Mouse (Mus musculus) heart, postnatal 0 days (tissue): Measurements from ENCODE around the gene Ltk. TPM values are rescaled to one million over a fixed set of nuclear protein-coding genes. Genes with fewer than 3 reads are reported as not detected.

Source experiments
- ATAC-seq: fragments of 200-750 bp; cut with Nextera tagmentation; 2 replicates; pipeline ENCODE4 v1.8.0; 2017; ENCODE audit warnings: low read depth, moderate number of reproducible peaks, moderate library complexity; ENCODE audit not compliant: insufficient read depth
- DNase-seq: peaks from one replicate; pipeline ENCODE4 v3.0.0-alpha.2; 2016; ENCODE audit warnings: low spot score
- H3K27ac ChIP-seq: fragments of 300-500 bp; sonication (generic); 2 replicates; pipeline ENCODE4 v1.5.1; 2014; ENCODE audit warnings: low read depth, mild to moderate bottlenecking
- H3K27me3 ChIP-seq: fragments of 300-500 bp; sonication (generic); 2 replicates; pipeline ENCODE4 v1.6.1; 2014; ENCODE audit warnings: low read length, mixed read lengths; ENCODE audit not compliant: control insufficient read depth, insufficient read depth
- H3K36me3 ChIP-seq: fragments of 300-500 bp; sonication (generic); replicated peaks from 2 replicates; pipeline ENCODE4 v1.6.1; 2014; ENCODE audit warnings: low read length, mixed read lengths; ENCODE audit not compliant: control insufficient read depth, insufficient read depth
- H3K4me1 ChIP-seq: fragments of 300-500 bp; sonication (generic); 2 replicates; pipeline ENCODE4 v1.6.1; 2014; ENCODE audit warnings: antibody characterized with exemption; ENCODE audit not compliant: control insufficient read depth, insufficient read depth
- H3K4me2 ChIP-seq: fragments of 300-500 bp; sonication (generic); 2 replicates; pipeline ENCODE4 v1.6.1; 2014; ENCODE audit warnings: low read depth, mild to moderate bottlenecking, low read length, moderate library complexity
- H3K4me3 ChIP-seq: fragments of 300-500 bp; sonication (generic); 2 replicates; pipeline ENCODE4 v1.5.1; 2014; ENCODE audit warnings: low read depth, low read length
- H3K9ac ChIP-seq: fragments of 300-500 bp; sonication (generic); replicated peaks from 2 replicates; pipeline ENCODE4 v1.6.1; 2014; ENCODE audit warnings: low read depth, low read length, mixed read lengths
- H3K9me3 ChIP-seq: fragments of 300-500 bp; sonication (generic); replicated peaks from 2 replicates; pipeline ENCODE4 v1.6.1; 2016; ENCODE audit warnings: low read length; ENCODE audit not compliant: control insufficient read depth
- CTCF ChIP-seq: IDR thresholded peaks from 2 replicates; pipeline ENCODE4 v1.5.1; 2016; ENCODE audit warnings: antibody characterized with exemption, control low read depth, low read depth
- EP300 ChIP-seq: IDR thresholded peaks from 2 replicates; pipeline ENCODE4 v1.6.1; 2016; ENCODE audit warnings: antibody characterized with exemption, low read depth
- WGBS: fragments of 180-500 bp; shearing (Covaris S2); extraction: QIAGEN DNeasy Blood & Tissue Kit; methylation state at CpG from one replicate; pipeline ENCODE4 v1.1.7; 2014; 5-methylcytosine and 5-hydroxymethylcytosine counted together
- polyA plus RNA-seq: library from polyadenylated mRNA; unstranded; fragments of >200 nt; fragmentation: Nextera tagmentation; extraction: Ambion mirVana; gene quantifications from 2 replicates; pipeline ENCODE4 v1.2.1, GENCODE M21; 2015
- total RNA-seq: library from RNA; depleted of rRNA; stranded (reverse); fragments of >200 nt; gene quantifications from 2 replicates; pipeline ENCODE4 v1.2.3, GENCODE M21; 2014; ENCODE audit warnings: low replicate concordance

Ltk gene
- total and polyA plus RNA-seq, 2 experiments from 2014 or later: 0.07 TPM; not detected in 1

- no peaks in the 10 kb centered on the region for H3K36me3 ChIP-seq
- peaks cover 19% of the 10 kb centered on the region for H3K27me3 ChIP-seq
- no peaks in the 10 kb centered on the region for H3K9me3 ChIP-seq
- peak overlapping the region; percentile 62 for H3K4me2 ChIP-seq
- TF ChIP-seq EP300: no peak
- TF ChIP-seq CTCF: no peak
- no peak overlapping the region for H3K27ac ChIP-seq
- WGBS: 23% methylated on average over 22 of the region's 22 CpGs
- H3K4me3 ChIP-seq: peak overlapping the region; percentile 75
- ATAC-seq (no peak), DNase-seq (no peak)
- peak overlapping the region; percentile 19; the same call in 1 of the 2 replicates for H3K9ac ChIP-seq
- H3K4me1 ChIP-seq: peaks cover 29% of the 10 kb centered on the region; the same call in 1 of the 2 replicates
Measured at GRCm38 (mm10) chr2:119743808-119744162, 16.4 kb downstream of the Ltk start.

DNA sequence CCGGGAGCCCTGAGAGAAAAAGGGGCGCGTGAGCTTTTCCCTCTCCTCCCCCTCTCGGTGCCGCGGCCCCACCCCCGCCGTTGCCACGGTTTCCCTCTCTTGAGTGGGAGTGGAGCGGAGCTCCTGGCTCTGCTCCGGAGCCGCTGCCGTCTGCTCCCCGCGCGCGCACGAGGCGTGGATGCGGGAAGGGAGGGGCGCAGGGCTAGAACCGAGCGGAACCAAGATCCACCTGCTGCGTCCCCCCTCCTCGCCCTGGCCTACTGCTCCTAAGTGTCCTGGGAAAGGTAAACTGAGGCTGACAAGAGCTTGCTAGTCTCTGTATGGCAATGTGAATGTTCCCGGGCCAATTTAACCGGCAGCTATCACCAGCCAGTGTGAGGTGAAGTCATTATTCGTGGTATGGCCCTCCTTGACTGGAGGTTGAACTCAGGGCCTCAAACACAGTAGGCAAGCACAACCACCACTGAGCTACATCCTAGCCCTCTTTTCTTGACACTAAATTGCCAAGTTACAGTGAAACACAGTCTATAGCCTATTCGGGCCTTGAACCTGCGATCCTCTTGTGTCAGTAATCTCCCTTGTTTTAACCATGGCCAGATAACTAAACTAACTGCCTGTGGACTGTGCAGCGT, 16.9 kb downstream of the Ltk start:
- DNase-seq (no peak), ATAC-seq (no peak)
- no peaks in the 10 kb centered on the region for H3K9me3 ChIP-seq
- peaks cover 19% of the 10 kb centered on the region for H3K27me3 ChIP-seq
- 20% methylated on average over 27 of the region's 31 CpGs for WGBS
- peak overlapping the region; percentile 75 for H3K4me3 ChIP-seq
- H3K4me2 ChIP-seq: peak overlapping the region; percentile 99
- TF ChIP-seq EP300: no peak
- no peak for TF ChIP-seq CTCF
- no peaks in the 10 kb centered on the region for H3K36me3 ChIP-seq
- peak overlapping the region; percentile 68; the same call in 1 of the 2 replicates for H3K9ac ChIP-seq
- H3K4me1 ChIP-seq: peaks cover 29% of the 10 kb centered on the region; the same call in 1 of the 2 replicates
- H3K27ac ChIP-seq: no peak overlapping the region

DNA sequence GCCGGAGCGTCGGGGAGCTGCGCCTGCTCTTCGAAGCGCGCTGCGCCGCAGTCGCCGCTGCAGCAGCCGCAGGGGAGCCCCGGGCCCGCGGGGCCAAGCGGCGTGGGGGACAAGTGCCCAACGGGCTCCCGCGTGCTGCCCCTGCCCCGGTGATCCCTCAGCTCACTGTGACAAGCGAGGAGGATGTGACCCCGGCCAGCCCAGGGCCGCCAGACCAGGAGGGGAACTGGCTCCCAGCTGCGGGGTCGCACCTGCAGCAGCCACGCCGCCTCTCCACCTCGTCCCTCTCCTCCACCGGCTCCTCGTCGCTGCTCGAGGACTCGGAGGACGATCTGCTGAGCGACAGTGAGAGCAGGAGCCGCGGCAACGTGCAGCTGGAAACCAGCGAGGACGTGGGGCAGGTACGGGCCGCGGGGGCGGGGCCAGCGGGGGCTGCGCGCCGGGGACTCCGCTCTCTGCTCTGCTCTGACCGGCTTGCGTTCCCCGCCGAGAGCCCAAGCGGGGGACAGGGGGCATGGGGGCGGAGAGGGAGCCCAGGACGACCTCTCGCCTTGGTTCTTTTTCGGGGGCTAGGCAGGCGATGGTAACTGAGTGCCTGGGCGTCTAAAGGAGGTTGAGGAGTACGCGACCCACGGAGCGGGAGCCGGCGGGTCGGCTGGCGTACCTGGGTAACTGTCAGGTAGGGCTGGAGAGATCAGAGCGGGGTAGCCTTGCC, 17.6 kb downstream of the Ltk start:
- ATAC-seq: peak; percentile 7; the same call in 1 of the 2 replicates
- Histone ChIP-seq H3K27ac (no peak overlapping the region), H3K9me3 (no peaks in the 10 kb centered on the region)

DNA sequence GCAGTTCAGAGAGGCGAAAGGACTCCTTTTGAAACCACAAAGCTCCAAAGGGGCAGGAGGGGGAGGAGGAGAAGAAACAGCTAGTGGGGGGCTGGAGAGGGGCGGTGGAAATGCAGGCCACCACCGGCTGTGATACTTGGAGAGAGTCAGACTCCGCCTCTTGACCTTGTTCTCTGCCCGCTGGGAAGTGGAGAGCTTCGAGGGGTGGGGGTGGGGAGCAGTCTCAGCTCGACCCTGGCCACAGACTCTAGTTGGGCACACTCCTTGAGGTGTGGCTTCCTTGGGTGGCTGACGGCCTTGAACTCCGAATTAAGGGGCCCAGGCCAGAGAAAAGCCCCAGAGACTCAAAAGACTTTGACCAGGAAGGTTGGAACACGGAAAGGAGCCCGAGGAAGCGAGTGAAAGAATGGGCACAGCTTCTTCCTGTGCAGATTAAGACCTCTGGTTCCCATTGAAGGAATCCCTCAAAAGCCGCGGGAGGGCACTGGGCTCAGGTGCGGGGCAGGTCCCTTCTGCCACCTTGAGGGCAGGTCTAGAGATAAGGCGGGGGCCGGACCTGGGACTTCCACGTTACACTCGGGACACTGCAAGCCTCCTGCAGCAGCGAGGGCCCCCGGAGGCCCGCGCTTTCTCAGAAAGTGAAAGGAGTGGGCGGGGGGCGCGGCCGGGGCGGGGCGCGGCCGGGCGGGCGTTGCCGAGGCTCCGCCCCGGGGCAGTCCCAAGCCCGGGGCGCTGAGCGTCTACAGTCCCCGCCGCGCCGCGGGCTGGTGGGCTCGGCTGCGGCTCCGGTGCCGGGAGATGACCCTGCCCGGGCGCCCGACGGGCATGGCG, 18.4 kb downstream of the Ltk start, which contains the start of gene Itpka:
Gene Itpka, plus strand, starts transcription at position 757 of the 831 bp plus-strand sequence.
- whole genome bisulfite sequencing: under 1% methylated on average over 42 of the region's 53 CpGs
- TF ChIP-seq CTCF (no peak), EP300 (no peak)

More for the DNA sequence above, 17.6 kb downstream of the Ltk start:
- 1% methylated on average over 67 of the region's 70 CpGs for WGBS
- no peaks in the 10 kb centered on the region for H3K36me3 ChIP-seq
- H3K27me3 ChIP-seq: peaks cover 19% of the 10 kb centered on the region
- H3K4me1 ChIP-seq: peaks cover 29% of the 10 kb centered on the region; the same call in 1 of the 2 replicates
- H3K4me3 ChIP-seq: peak overlapping the region; percentile 75
- DNase-seq: no peak
- H3K4me2 ChIP-seq: peak overlapping the region; percentile 99
- H3K9ac ChIP-seq: peak overlapping the region; percentile 68
- TF ChIP-seq CTCF (no peak), EP300 (no peak)

GRCm38 (mm10) chr2:119740567-119740966, 19.7 kb downstream of the Ltk start:
- peaks cover 19% of the 10 kb centered on the region for H3K27me3 ChIP-seq

More for the DNA sequence above, 18.4 kb downstream of the Ltk start, which contains the start of gene Itpka:
- ATAC-seq (peak; percentile 83), DNase-seq (peak; percentile 68)
- H3K4me1 ChIP-seq: peaks cover 29% of the 10 kb centered on the region; the same call in 1 of the 2 replicates
- H3K27ac ChIP-seq: peak within 1 kb of the TSS; percentile 67
- H3K36me3 ChIP-seq: no peaks in the 10 kb centered on the region
- H3K27me3 ChIP-seq: peaks cover 19% of the 10 kb centered on the region
- no peaks in the 10 kb centered on the region for H3K9me3 ChIP-seq
- peak within 1 kb of the TSS; percentile 68 for H3K9ac ChIP-seq
- peak within 1 kb of the TSS; percentile 99 for H3K4me2 ChIP-seq
- peak within 1 kb of the TSS; percentile 75 for H3K4me3 ChIP-seq

More at GRCm38 (mm10) chr2:119740567-119740966, 19.7 kb downstream of the Ltk start:
- Histone ChIP-seq H3K9ac (no peak overlapping the region), H3K9me3 (no peaks in the 10 kb centered on the region), H3K4me1 (peaks cover 29% of the 10 kb centered on the region; the same call in 1 of the 2 replicates), H3K36me3 (peaks cover 4% of the 10 kb centered on the region; the same call in 1 of the 2 replicates), H3K4me3 (no peak overlapping the region), H3K27ac (no peak overlapping the region), H3K4me2 (no peak overlapping the region)
- ATAC-seq: no peak
- 50% methylated on average over 2 of the region's 2 CpGs for WGBS
- no peak for TF ChIP-seq EP300
- TF ChIP-seq CTCF: no peak
- DNase-seq: no peak
